Mouse (Mus musculus) liver, embryonic 15.5 days (tissue): ENCODE data around the gene Eps8l1. TPM values are rescaled to one million over a fixed set of nuclear protein-coding genes. Genes with fewer than 3 reads are reported as not detected.
A peak's percentile ranks its signal among the peaks of the same experiment; 100 is the strongest.

Experiments
- ATAC-seq: fragments of 200-750 bp; cut with Nextera tagmentation; 2 replicates; pipeline ENCODE4 v1.8.0; 2017; ENCODE audit warnings: moderate number of reproducible peaks, mild to moderate bottlenecking, moderate library complexity; ENCODE audit not compliant: insufficient read depth
- H3K27ac ChIP-seq: fragments of 300-500 bp; sonication (generic); replicated peaks from 2 replicates; pipeline ENCODE4 v1.5.1; 2015; ENCODE audit warnings: mild to moderate bottlenecking, inconsistent platforms
- H3K27me3 ChIP-seq: fragments of 300-500 bp; sonication (generic); 2 replicates; pipeline ENCODE4 v1.6.1; 2015; ENCODE audit warnings: mild to moderate bottlenecking, inconsistent platforms
- H3K36me3 ChIP-seq: fragments of 300-500 bp; sonication (generic); replicated peaks from 2 replicates; pipeline ENCODE4 v1.6.1; 2015; ENCODE audit warnings: moderate library complexity, mild to moderate bottlenecking, inconsistent platforms
- H3K4me1 ChIP-seq: fragments of 300-500 bp; sonication (generic); replicated peaks from 2 replicates; pipeline ENCODE4 v1.6.1; 2015; ENCODE audit warnings: inconsistent platforms
- H3K4me2 ChIP-seq: fragments of 300-500 bp; sonication (generic); 2 replicates; pipeline ENCODE4 v1.6.1; 2015; ENCODE audit warnings: moderate library complexity, mild to moderate bottlenecking, inconsistent platforms
- H3K4me3 ChIP-seq: fragments of 300-500 bp; sonication (generic); replicated peaks from 2 replicates; pipeline ENCODE4 v1.5.1; 2015; ENCODE audit warnings: mild to moderate bottlenecking, inconsistent platforms
- H3K9ac ChIP-seq: fragments of 300-500 bp; sonication (generic); 2 replicates; pipeline ENCODE4 v1.6.1; 2015; ENCODE audit warnings: moderate library complexity, mild to moderate bottlenecking, inconsistent platforms
- H3K9me3 ChIP-seq: fragments of 300-500 bp; sonication (generic); replicated peaks from 2 replicates; pipeline ENCODE4 v1.6.1; 2016; ENCODE audit warnings: inconsistent platforms
- WGBS: fragments of 180-500 bp; shearing (Covaris S2); methylation state at CpG from one replicate; pipeline ENCODE4 v1.1.7; 2015; ENCODE audit warnings: mixed read lengths; ENCODE audit not compliant: insufficient replicate concordance; 5-methylcytosine and 5-hydroxymethylcytosine counted together
- polyA plus RNA-seq: library from polyadenylated mRNA; unstranded; fragments of >200 nt; fragmentation: Nextera tagmentation; extraction: Ambion mirVana; gene quantifications from 2 replicates; pipeline ENCODE4 v1.2.1, GENCODE M21; 2015

The Eps8l1 gene
- polyA plus RNA-seq, 1 experiment from 2014 or later = 1.8 TPM

DNA sequence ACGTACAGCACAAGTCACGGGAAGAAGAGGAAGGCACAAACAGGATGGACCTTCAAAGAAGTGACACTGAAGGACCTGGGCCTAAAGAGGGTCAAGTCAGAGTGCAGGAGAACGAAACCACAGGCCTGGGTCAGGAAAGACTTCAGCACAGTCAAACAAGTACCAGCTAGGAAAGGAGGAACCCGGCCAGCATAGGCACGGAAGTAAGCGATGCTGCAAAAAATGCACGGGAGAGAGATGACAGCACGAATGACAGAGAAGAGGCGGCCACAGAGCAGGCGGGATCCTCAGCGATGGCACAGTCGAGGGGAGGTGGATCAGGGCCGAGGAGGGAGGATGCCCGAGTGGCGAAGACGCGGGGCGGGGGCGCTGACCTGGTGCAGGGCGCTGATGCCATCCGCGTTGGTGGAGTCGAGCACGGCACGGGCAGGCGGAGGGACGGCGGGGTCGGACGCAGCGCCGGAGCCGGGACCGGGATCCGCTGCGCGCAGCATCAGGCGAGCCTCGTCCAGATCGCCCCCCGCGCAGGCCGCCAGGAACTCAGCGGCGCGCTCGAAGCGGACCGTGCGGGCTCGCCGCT, 40.5 kb downstream of the Eps8l1 start:
- peak overlapping the region; percentile 91 for H3K27ac ChIP-seq
- peak overlapping the region; percentile 84 for H3K4me2 ChIP-seq
- H3K9me3 ChIP-seq = no peaks in the 10 kb centered on the region
- H3K9ac ChIP-seq = peak overlapping the region; percentile 97
- H3K27me3 ChIP-seq = no peaks in the 10 kb centered on the region
- H3K4me3 ChIP-seq = peak overlapping the region; percentile 93
- 0% methylated on average over 48 of the region's 52 CpGs for WGBS
- peaks cover 24% of the 10 kb centered on the region for H3K36me3 ChIP-seq
- peaks cover 60% of the 10 kb centered on the region for H3K4me1 ChIP-seq
- ATAC-seq = peak; percentile 53

DNA sequence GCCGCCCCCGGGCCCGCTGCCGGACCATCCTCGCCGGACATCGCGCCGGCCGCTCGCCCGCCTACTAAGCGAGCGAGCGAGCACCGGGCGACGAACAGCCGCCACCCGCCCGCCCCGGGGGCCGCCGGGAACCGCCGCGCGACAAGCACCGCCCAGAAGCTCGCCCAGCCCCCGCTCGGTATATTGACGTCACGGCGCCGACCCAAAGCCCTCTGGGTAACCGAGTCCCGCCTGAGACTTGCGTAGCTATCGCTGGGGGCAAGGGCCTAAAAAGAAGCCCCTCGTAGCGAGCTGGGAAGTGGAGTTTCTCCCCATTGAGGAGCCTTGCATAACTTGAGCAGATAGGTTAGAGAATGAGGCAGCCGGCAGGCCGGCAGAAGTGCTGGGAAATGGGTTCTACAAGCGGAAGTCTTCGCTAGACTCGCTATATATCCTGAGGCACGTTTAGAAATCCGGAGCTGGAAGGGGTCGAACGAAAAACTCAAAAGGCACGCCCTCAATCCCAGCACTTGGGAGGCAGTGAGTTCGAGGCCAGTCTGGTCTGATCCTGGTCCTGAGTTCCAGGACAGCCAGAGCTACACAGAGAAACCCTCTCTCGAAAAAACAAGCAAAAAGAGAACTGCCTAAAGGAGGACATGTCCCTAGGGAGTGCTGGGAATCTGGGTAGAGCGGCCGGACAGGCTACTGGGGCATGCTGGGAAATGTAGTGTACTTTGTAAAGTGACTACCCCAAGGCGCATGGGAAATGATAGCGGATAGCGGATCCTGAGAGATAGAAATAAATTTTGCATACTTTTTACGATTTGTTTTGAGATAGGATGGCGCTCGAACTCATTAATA, 41.3 kb downstream of the Eps8l1 start, which contains the start of gene Ppp1r12c:
TSS of gene Ppp1r12c (minus strand) at position 123 of the 840 bp plus-strand sequence.
- Histone ChIP-seq H3K4me1 (peaks cover 63% of the 10 kb centered on the region), H3K4me2 (peak within 1 kb of the TSS; percentile 84), H3K9me3 (no peaks in the 10 kb centered on the region), H3K27me3 (no peaks in the 10 kb centered on the region), H3K36me3 (peaks cover 16% of the 10 kb centered on the region), H3K27ac (peak within 1 kb of the TSS; percentile 91), H3K9ac (peak within 1 kb of the TSS; percentile 97), H3K4me3 (peak within 1 kb of the TSS; percentile 93)
- ATAC-seq = peak; percentile 94
- WGBS = under 1% methylated on average over 62 of the region's 62 CpGs

GRCm38 (mm10) chr7:4502421-4503090, 42.1 kb downstream of the Eps8l1 start:
- Histone ChIP-seq H3K9me3 (no peaks in the 10 kb centered on the region), H3K36me3 (peaks cover 9% of the 10 kb centered on the region; the same call in 1 of the 2 replicates), H3K4me3 (peak overlapping the region; percentile 93), H3K27me3 (no peaks in the 10 kb centered on the region), H3K4me2 (peak overlapping the region; percentile 84), H3K4me1 (peaks cover 67% of the 10 kb centered on the region), H3K27ac (peak overlapping the region; percentile 91), H3K9ac (peak overlapping the region; percentile 97)
- WGBS = 5% methylated on average over 14 of the region's 14 CpGs
- no peak for ATAC-seq

- WGBS = 70% methylated on average over 4 of the region's 4 CpGs
- H3K4me1 ChIP-seq = peaks cover 69% of the 10 kb centered on the region
- peak overlapping the region; percentile 84; the same call in 1 of the 2 replicates for H3K4me2 ChIP-seq
- H3K9me3 ChIP-seq = no peaks in the 10 kb centered on the region
- H3K27me3 ChIP-seq = no peaks in the 10 kb centered on the region
- no peak overlapping the region for H3K9ac ChIP-seq
- 0 out of 2 replicates have a peak, but pooled peaks cover 7% of the 10 kb centered on the region for H3K36me3 ChIP-seq
- H3K27ac ChIP-seq = peak overlapping the region; percentile 91
- no peak overlapping the region for H3K4me3 ChIP-seq
- ATAC-seq = no peak
Observed at GRCm38 (mm10) chr7:4503100-4503499, 42.6 kb downstream of the Eps8l1 start.

DNA sequence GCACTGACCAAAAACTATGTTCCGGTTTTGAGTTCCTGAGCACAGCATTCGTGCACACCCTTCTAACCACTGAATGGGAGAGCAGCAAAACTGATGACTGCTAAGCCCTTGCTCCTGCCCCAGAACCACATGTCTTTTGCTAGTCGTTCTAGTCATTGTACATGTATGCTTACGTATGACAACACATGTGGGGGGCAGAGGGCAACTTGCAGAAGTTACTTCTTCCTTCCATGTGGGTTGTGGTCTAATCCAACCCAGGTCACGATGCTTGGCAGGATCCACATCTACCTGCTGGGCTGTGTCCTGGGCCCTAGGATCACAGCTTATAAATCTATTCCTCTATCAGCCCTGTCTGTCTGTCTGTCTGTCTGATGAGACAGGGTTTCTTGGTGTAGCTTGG, 43.4 kb downstream of the Eps8l1 start:
- 0 out of 2 replicates have a peak, but pooled peaks cover 3% of the 10 kb centered on the region for H3K36me3 ChIP-seq
- peak overlapping the region; percentile 67 for H3K27ac ChIP-seq
- H3K4me1 ChIP-seq = peaks cover 61% of the 10 kb centered on the region
- WGBS = 43% methylated on average over 5 of the region's 5 CpGs
- no peaks in the 10 kb centered on the region for H3K9me3 ChIP-seq
- no peak overlapping the region for H3K9ac ChIP-seq
- ATAC-seq = no peak
- H3K27me3 ChIP-seq = no peaks in the 10 kb centered on the region
- H3K4me3 ChIP-seq = no peak overlapping the region
- H3K4me2 ChIP-seq = no peak overlapping the region

GRCm38 (mm10) chr7:4504646-4505435, 44.4 kb downstream of the Eps8l1 start:
- Histone ChIP-seq H3K9me3 (no peaks in the 10 kb centered on the region), H3K36me3 (no peaks in the 10 kb centered on the region), H3K27ac (peak overlapping the region; percentile 67), H3K4me3 (no peak overlapping the region), H3K27me3 (no peaks in the 10 kb centered on the region), H3K4me1 (peaks cover 57% of the 10 kb centered on the region), H3K4me2 (0 out of 2 replicates have a peak overlapping the region, but pooled peaks have one; percentile 6), H3K9ac (no peak overlapping the region; the same call in 1 of the 2 replicates)
- no peak for ATAC-seq
- 13% methylated on average over 11 of the region's 11 CpGs for WGBS

- H3K27me3 ChIP-seq = no peaks in the 10 kb centered on the region
- WGBS = 39% methylated on average over 3 of the region's 4 CpGs
- ATAC-seq = no peak
Observed at GRCm38 (mm10) chr7:4507220-4507619, 46.7 kb downstream of the Eps8l1 start.

DNA sequence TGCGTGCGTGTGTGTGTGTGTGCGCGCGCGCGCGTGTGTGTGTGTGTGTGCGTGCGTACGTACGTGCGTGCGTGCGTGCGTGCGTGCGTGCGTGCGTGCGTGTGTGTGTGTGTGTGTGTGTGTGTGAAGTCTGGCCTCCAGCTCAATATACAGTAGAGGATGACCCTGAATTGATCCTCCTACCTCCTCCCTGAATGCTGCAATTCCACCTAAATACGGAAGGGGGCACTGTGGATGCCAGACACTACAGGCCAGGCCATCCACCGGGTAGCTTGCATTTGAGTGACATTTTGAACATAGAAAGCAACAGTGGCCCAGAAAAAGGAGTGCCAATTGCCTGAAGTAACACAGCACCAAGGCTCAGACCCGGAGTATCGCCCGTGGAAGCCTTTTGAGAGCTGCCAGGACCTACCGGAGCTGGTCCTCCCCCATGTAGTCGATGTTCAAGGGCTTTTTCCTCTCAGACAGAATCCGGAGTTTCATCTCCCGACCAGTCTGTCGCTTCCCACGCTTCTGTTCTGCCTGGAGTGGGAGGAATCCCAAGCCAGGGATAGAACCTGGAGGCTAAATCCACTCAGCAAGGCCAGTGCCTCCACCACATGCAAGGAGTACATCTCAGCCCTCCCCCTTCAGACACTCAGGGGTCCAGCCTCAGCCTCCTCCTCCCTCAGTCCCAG, 47.7 kb downstream of the Eps8l1 start:
- Histone ChIP-seq H3K4me1 (peaks cover 40% of the 10 kb centered on the region), H3K4me3 (no peak overlapping the region), H3K4me2 (no peak overlapping the region), H3K36me3 (no peaks in the 10 kb centered on the region), H3K27me3 (no peaks in the 10 kb centered on the region), H3K9me3 (no peaks in the 10 kb centered on the region), H3K27ac (no peak overlapping the region), H3K9ac (no peak overlapping the region)
- no peak for ATAC-seq
- 82% methylated on average over 32 of the region's 32 CpGs for WGBS

More at GRCm38 (mm10) chr7:4507220-4507619, 46.7 kb downstream of the Eps8l1 start:
- no peak overlapping the region for H3K9ac ChIP-seq
- no peak overlapping the region for H3K4me3 ChIP-seq
- no peak overlapping the region for H3K4me2 ChIP-seq
- peaks cover 48% of the 10 kb centered on the region for H3K4me1 ChIP-seq
- no peak overlapping the region for H3K27ac ChIP-seq
- H3K36me3 ChIP-seq = no peaks in the 10 kb centered on the region
- no peaks in the 10 kb centered on the region for H3K9me3 ChIP-seq

DNA sequence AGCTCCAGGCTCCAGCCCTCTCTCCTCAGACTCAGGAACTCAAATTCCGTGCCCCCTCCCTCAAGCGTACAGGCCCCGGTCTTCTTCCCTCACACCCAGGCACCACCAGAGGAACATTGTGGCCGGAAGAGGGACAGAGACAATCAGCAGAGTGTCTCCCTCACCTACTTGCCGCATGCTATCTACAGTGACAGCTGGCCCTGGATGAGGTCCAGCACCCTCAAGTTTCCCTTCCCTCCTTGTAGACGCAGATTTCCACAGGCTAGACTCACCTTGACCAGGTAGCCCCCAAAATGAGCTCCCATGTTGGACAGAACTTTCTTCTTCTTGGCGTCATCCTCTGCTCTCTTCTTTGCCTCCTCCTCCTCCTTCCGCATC, 48.3 kb downstream of the Eps8l1 start:
- WGBS = 56% methylated on average over 8 of the region's 8 CpGs
- no peak for ATAC-seq
- H3K4me2 ChIP-seq = no peak overlapping the region
- H3K36me3 ChIP-seq = no peaks in the 10 kb centered on the region
- H3K4me1 ChIP-seq = peaks cover 40% of the 10 kb centered on the region
- H3K27me3 ChIP-seq = no peaks in the 10 kb centered on the region
- H3K9ac ChIP-seq = no peak overlapping the region
- no peaks in the 10 kb centered on the region for H3K9me3 ChIP-seq
- H3K27ac ChIP-seq = no peak overlapping the region
- H3K4me3 ChIP-seq = no peak overlapping the region
